Mouse (Mus musculus) cortical plate, adult 2 months (tissue): ENCODE measurements around the gene Serpine2.

ENCODE experiments used
- CTCF ChIP-seq: fragments of 200-500 bp; IDR thresholded peaks from 2 replicates; pipeline ENCODE4 v1.5.1; 2011; ENCODE audit warnings: mild to moderate bottlenecking, control low read depth, low read length; ENCODE audit not compliant: insufficient read depth; ENCODE audit errors: extremely low read depth
- POLR2A ChIP-seq: fragments of 200-500 bp; IDR thresholded peaks from 2 replicates; pipeline ENCODE4 v1.6.1; 2011; ENCODE audit warnings: mild to moderate bottlenecking, low read length, control low read depth; ENCODE audit not compliant: insufficient read depth; ENCODE audit errors: extremely low read depth

DNA sequence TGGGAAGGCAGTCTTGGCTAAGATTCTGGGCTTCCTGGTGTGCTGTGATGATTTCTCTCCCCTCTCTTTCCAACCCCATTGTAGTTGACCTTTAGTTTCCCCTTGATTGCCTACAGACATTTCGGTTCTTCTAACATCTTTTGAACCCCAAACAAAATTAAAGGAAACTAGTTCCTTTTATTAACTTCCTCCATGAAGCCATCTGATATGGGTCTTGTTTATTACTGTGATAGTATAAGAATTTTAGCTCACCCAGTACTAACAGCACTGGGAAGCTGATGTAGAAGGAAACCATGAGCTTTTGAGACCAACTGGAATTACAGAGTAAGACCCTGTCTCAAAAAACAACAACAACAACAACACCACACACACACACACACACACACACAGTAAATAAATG lies 92.7 kb downstream of the Serpine2 start:
- TF ChIP-seq CTCF (no peak), POLR2A (no peak)
